Mouse (Mus musculus) ovary, postnatal 14 days (tissue): ENCODE measurements around the gene Slc39a1.

ENCODE experiments used
- DNase-seq: peaks from one replicate; pipeline ENCODE4 v3.0.0; 2022; ENCODE audit warnings: low spot score

Gene Slc39a1

DNA sequence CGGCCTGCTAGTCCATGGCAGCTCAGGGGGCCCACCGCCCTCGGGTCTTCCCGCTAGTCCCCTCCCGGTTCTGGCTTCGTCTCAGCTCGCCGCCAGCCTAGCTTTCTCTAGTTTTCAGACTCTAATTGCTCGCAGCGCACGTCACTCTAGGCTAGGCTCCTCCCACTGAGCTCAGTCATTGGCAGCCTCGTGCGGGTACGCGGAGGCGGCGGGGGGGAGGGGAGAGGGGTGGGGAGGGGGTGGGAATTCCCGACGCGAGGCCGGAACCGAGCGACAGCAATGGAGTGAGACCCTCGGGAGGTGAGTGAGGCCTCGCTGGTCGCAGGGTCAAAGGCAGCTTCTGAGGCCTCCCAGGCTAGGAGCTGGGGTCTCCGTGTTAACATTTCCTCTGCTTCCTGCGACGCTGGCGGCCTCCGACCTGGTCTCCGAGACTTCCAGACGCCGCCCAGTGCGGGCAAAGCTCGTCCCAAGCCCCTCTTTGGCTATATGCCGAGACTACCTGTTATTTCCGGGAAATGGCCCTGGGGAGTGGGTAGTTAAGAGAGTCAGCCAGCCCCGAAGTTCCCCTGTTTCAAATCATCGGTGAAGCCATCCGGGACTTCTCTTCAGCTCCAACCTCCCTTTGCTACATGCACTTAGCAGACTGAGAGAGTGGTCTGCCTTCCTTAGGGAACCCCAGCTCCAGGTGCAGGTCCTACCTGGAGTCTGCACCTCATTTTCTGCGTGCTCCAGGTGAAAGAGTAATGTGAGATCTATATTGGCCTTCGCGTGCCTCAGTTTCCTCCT, at the start of gene Slc39a1:
TSS of gene Slc39a1 (plus strand) at position 213 of the 786 bp plus-strand sequence.
- peak; percentile 88 for DNase-seq

DNA sequence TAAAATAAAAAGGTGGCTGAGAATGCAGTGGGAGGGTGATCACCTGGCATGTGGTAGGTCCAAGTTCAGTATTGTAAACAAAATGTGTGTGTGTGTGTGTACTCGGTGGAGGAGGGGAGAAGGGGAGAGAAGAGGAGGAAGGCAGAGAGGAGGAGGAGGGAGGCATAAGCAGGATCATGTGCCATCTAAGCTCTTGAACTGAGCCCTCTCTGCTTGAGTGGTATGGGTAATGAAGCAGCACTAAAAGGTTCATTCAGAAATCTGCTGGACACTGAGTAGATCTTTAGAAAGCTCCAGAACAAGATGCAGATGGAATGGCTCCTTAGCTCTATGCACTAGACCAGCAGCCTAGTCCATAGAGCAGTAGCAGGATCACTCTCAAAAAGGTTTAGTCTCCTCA, 45.1 kb upstream of the Slc39a1 start:
- no peak for DNase-seq

DNA sequence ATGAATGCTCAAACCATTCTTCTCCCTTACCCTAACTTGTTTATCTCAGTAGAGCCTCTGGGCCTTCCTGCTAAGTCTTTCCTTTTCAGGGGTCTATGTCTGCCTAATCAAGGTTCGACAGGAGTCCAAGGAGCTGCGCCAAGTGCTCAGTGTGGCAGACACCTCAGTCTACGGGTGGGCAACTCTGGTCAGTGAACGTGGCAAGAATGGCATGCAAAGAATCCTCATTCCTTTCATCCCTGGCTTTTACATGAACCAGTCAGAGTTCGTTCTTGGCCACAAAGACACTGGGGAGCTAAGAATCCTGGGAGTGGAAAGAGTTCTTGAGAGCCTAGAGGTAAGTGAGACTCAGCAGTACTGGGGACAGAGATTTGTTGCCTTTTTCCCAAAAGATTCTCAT, 44.4 kb upstream of the Slc39a1 start:
- no peak for DNase-seq

DNA sequence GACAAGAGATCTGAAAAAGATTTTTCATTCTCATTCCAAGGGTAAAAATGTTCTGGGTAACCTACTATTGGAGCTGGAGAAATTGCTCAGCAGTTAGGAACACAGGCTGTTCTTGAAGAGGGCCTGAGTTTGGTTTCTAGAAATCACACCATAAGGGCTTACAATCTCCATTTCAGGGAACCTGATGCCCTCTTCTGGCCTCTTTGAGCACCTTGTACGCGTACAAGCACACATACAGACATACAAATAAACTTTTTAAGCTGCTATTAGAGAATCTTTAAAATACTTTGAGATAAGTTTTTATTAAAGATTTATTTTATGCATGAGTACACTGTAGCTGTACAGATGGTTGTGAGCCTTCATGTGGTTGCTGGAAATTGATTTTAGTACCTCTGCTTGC, 43.4 kb upstream of the Slc39a1 start:
- no peak for DNase-seq

DNA sequence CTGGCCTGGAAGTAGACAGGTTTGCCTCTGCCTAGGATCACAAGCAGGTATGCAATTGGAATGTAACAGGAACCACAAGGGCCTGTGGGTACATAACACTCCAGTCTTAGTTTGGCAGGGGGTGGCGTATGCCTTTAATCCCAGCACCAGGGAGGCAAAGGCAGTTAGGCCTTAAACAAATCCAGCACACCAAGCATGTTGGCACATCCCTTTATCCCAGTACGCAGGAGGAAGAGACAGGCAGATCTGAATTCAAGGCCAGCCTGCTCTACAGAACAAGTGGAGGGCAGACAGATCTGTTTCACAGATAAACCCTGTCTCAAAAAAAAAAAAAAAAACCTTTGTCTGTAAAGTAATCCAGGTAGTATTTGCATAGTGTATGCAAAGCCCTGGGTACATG, 39.3 kb upstream of the Slc39a1 start:
- DNase-seq, result no peak

DNA sequence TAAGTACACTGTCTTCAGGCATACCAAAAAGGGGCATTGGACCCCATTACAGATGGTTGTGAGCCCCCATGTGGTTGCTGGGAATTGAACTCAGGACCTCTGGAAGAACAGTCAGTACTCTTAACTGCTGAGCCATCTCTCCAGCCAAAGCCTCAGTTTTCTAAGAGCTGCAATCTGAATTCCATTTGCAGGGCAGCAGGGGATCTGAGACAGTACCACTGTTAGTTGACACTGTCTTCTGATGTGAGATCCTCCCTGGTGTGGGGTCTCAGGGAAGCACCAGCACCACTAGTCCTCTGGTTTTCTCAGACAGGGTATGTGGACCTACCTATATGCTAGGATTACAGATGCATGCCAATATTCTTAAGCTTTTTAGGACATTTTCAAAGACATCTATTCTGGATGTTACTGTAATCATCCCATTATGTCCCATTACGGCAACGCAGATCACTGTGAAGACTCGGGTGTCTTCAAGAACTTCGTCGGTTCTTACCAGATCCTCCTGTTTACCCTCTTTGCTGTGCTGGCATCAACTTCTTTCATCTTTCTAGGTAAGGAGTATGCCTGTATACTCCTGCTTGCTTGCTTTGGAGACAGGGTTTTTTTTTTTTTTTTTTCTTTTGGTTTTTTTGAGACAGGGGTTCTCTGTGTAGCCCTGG, 37.9 kb upstream of the Slc39a1 start:
- no peak for DNase-seq

DNA sequence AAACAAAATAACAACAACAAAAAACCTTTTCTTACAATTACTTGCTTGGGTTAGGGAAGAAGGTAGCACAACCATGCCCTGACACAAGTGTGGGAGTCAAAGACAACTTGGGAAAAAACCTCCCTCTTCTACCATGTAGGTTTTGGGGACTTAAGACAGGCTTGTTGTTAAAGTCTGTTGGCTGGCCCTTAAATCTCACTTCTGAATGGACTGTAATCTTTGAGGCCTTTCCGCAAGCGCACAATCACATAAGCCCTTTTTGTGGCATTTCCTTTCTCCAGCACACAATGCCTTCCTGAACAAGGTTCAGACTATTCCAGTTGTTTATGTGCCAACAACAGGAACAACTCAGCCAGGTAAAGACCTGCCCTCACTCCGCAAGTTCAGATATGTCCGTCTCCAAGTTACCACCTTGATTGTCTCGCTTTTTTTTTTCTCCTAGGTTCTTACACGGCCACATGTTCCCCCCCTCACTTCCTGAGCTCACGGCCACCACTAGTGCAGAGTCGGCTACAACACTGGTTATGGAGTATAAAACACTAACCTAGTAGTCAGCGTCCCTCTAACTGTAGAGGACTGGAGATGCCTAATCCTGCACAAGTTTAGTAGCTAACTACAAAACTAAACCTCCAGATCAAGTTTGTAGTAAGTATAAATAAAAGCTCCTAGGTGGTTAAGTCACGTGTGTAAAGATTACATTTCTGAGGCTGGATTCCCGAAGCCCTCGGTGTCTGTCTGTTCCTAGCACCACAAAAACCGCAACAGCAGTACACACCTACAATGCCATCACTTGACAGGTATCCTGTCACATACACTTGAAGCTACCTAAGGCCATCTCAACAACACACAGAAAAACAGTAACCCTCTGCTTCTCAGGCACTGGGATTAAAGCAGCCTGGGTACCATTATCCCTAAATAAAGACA, 36.2 kb upstream of the Slc39a1 start:
- DNase-seq, result no peak

DNA sequence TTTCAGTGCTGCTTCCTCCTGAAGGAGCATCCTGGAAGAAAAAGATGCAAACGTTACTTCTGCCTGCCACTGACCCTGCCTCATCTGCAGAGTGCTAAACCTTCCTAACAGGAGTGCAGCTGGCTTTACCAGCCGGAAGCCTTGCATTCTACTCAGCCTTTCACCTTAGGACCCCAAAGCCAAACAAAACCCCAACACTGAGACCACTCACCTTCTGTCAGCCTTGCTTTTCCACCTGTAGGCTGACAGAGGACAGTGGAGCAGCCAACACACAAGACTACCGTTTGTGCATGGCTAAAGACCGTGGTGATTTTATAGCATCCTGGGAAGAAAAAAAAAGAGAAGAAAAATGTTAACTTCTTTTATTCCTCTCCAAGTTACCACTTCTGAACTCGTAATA, 35.2 kb upstream of the Slc39a1 start:
- no peak for DNase-seq

DNA sequence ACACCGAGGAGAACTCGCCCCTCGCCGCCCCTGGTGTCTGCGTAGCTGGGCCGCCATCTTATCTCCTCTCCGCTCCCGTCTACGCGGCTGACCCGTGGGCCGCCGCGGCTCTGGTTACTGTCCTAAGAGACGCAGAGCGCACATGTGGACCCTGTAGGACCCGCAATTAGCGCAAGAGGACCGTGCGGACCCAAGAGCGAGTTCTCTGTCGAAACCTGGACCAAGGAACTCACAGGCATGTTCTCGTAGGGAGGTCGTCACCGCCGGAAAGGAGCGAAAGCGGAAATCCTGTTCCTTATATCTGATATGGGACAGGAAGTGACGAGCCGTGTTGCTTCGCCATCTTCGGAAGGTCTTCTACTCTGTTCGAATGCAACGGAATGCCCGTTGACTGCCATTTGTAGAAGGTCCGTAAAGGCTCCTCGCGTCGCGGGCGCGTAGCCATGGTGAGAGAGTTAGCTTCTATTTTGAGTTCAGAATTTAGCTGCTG, 34.5 kb upstream of the Slc39a1 start, which contains the start of the genes Rps27 and Rab13:
TSS of gene Rps27 (minus strand) at position 275 of the 490 bp plus-strand sequence.
TSS of gene Rab13 (plus strand) at position 319 of the 490 bp plus-strand sequence.
- peak; percentile 76 for DNase-seq

DNA sequence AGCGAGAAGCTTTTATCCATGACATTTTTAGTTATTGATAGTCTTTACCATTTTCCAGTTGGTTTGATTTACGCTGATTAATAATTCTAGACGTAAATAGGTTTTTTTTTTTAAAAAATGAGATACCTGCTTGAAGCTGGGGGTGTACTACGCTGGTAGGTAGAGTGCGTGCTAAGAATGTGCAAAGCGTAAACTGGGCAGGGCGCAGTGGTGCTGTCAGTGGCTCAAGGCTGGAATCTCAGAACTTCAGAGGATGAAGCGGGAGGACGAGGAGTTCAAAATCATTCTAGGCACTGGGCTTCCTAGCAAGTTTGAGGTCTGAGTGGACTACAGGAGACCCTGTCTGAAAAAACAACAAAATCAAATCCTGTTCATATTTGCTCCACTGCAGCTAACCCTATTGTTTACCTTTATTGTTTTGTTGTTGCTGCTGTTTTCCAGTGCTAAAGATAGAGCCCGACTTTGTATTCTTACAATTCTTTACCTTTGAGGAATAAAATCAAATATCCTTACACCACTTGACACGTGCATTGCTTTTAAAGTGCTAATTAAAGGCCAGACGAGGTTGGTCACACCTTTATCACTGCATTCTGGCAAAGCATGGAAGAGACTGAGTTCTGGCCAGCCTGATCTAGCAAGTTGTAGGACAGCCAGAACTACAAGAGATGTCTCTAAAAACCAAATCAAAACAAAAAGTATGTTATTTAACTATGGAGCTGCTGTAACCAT, 33.9 kb upstream of the Slc39a1 start:
- no peak for DNase-seq

DNA sequence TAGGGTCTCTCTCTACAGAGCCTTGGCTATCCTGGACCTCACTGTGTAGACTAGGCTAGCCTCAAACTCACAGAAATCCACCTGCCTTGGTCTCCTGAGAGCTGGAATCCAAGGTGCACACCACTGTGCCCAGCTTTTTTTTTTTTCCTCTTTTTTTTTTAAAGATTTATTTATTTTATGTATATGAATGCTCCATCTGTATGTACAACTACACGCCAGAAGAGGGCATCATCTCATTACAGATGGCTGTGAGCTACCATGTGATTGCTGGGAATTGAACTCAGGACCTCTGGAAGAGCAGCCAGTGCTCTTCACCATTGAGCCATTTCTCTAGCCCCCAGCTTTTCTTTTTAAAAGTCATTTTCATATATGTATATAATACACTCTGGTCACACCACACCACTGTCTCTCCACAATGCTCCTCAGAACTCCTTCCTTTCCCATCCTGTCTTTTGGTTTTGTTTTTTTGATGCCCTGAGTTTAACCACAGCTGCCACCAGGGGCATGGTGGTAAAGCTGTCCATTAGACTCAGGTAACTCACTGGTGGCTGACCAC, 32.1 kb upstream of the Slc39a1 start:
- no peak for DNase-seq

DNA sequence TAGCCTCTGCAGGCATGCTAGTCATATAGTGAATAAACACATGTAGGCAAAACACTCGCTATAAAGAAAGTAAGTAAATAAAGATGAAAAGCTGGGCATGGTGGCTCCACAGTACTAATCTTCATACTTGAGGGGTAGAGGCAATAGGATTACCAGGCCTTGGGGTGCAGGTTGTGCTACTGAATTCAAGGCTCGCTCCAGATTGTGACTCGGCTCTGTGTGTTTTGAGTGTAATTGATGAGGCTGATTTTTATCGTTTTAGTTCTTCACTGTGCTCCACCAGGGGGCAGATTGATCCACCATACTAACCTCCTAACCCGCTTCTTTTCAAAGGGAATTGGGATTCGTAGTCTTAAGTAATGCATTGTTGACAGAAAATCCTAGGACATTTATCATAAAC, 27.9 kb upstream of the Slc39a1 start:
- DNase-seq, result no peak

DNA sequence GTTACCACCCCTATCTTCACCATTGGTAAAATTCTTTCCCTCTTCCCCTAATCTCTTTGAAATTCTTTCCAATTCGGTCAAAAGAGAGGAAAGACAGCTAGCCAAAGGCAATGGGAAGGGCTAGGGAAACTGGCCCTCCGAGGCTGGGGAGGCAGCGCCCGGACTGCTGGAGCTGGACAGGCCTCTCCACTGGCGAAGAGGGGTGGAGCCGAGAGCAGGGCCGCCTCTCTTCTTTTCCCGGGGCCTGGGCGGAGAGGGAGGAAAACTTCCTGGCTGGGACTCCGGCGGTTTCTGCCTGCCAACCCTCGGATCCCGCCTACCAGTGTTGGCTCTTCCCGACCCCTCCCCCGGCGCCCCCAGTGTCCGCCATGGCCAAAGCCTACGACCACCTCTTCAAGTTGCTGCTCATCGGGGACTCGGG, 27.4 kb upstream of the Slc39a1 start:
- DNase-seq, result peak; percentile 73

DNA sequence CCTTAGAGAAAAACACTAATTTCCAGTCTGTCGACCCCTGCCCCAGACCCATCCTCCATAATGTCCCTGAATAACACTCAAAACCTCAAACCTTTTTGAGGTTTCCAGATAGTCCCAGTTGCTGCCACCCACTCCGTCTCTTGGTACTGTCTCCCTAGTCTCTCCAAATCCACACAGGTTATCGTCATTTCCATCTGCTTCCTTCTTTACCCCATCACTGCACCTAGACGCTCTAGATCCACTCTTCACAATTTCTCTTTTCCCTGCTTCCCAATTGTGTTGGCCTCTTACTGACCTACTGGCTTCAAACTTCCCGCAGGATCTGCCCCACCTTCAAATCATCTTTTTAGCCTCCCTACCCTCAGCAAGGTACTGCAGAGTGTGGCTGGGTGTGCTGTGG, 26.8 kb upstream of the Slc39a1 start:
- DNase-seq, result no peak

DNA sequence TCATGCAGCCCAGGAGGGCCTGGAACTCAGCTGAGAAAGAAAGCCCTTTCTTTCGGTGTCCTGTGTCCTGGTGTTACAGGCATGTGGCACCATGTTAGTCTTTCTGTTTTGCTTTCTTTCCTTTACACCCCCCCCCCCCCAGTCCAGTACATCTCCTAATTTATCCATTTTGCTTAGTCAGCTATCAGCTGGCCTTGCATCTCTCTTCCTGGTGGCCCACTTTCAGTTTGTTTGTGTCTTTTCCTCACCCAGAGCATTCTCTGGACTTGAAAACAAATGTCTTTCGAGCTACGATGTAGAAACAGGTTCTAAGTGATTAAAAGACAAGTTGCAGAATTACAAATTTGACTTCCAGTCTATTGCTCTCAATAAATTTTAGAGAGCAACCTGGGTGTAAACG, 25.5 kb upstream of the Slc39a1 start:
- DNase-seq, result no peak

DNA sequence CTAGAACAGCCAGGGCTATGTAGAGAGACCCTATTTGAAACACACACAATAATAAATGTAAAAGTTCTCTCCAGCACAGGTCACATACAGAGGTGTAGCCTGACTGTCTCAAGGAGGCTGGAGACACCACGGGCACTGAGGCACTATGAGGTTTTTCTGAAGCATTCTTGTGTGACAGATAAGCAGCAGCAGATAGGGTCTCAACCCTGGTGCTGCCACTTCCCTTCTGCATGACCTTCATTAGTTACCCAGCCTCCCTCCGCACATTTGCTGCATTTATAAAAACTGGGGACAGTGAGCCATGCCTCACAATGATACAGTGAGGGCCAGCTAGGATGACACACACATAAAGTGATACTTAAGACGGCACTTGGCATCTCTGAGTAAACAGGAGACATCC, 25.0 kb upstream of the Slc39a1 start:
- DNase-seq, result no peak

DNA sequence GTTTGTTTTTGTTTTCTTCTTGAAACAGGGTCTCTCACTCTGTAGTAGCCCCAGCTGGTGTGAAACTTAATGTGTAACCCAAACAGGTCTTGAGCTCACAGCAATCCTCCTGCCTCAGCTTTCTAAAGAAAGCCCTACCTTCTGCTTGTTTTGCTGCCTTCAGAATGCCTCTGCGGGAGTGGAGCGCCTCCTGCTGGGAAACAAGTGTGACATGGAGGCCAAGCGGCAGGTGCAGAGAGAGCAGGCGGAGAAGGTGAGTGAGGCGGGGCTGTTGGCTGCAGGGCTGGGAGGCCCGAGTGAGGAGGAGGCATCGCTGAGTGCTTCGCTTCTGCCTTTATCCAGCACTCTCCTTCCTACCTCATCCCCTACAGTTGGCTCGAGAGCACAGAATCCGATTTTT, 23.6 kb upstream of the Slc39a1 start:
- DNase-seq, result no peak

DNA sequence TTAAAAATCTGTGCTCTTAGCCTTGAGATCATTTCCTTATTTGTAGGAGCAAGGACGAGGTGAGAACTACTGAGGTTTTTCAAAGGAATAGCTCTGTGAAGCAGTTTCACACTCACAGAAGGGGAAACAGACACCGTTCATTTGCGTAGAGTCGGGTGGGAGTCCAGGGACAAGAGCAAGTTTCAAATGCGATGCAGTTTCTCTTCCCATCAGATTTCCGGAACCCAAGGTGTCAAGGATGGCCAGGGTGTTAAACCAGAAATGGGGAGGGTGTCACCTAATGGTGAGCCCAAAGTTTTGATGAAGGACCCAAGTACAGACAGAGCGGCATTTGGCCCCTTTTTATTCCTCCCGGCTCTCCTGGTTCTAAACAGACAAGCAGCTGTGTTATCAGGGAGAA, 16.9 kb upstream of the Slc39a1 start:
- DNase-seq, result no peak

DNA sequence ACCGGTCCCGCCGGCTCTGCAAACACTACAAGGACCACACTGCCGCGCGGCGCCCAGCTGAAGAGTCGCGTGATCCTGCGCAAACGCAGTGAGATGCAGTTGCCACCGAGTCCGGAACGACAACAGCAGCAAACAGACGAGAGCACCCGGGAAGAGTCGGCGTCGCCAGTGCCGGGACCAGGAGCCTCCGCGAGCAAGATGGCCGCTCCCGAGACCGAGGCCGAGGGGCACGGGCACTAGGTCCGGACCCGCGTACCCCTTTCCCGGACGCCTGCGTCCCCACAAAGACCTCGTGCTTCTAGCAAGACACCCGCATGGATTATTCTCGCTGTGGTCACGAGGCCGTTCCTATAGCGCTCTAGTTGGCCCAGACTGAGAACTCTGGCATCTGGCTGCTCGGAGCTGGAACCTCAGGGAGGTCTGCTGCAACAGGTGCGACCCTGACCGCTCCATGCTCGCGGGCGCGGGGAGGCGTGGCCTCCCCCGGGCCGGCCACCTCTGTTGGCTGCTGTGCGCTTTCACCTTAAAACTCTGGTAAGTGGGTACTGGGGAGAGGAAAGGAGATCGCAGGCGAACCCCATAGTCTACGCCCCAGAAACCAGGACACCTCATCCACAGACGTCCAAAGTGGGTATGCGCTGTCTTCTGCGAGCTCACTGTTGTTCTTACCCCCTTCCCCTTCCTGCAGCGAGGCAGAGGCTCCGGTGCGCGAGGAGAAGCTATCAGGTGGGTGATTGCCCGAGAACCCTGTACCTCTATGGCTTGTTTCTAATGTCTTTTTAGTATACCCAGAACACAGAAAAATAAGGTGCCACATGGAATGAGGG, 16.3 kb upstream of the Slc39a1 start, which contains the start of gene Jtb:
TSS of gene Jtb (plus strand) at position 91 of the 827 bp plus-strand sequence.
- peak; percentile 81 for DNase-seq

DNA sequence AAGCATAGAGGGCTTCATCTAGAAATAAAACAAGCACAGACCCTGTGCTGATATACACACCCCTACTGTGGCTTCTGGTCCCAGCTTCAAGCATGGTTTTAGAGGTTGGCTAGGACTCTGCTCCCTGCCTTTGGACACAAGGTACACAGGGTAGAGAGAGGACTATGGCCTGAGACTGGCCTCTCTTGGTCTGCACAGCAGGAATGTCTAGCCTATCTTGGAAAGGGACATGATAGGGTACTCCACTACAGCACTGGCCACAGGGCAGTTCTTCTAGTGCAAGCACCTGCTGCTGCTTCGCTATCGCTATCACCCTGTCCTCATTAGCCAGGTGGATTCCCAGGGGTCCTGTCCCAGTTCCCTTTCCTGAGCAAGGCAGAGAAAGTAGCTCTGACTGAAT, 6.7 kb upstream of the Slc39a1 start:
- no peak for DNase-seq
